Mouse (Mus musculus): ENCODE measurements at regions not wholly inside any gene's neighbourhood (a gene's known extent, or its start where the extent isn't known, plus 50 kb on each side); places are given as distances from the start of the nearest gene placed in this dataset.
A peak's percentile ranks its signal among the peaks of the same experiment; 100 is the strongest.
"Not testable (repeated sequence)": the region's sequence is repeated elsewhere in the genome, so short reads cannot be mapped to it uniquely, and the experiment has no call there.

DNA sequence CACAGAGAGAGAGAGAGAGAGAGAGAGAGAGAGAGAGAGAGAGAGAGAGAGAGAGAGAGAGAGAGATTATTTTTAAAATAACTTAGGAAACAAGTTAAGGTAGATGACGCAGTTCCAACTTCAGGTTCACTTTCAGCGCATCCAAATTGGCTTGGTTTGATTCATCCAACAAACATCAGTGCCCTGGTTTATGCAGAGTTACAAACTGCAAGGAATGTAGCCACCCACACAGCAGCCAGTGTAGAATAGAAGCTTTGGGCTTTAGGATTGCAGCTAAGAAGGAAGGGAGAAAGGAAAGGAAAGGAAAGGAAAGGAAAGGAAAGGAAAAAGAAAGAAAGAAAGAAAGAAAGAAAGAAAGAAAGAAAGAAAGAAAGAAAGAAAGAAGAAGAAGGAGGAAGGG, 56.9 kb upstream of the Akap13 start:
- not testable (repeated sequence) for ATAC-seq (replicated peaks; ENCODE audit: low FRiP score, poor library complexity, severe bottlenecking)

GRCm38 (mm10) chr7:75398904-75399724, 56.2 kb upstream of the Akap13 start:
- ATAC-seq (replicated peaks; ENCODE audit: low FRiP score, poor library complexity, severe bottlenecking): no peak

DNA sequence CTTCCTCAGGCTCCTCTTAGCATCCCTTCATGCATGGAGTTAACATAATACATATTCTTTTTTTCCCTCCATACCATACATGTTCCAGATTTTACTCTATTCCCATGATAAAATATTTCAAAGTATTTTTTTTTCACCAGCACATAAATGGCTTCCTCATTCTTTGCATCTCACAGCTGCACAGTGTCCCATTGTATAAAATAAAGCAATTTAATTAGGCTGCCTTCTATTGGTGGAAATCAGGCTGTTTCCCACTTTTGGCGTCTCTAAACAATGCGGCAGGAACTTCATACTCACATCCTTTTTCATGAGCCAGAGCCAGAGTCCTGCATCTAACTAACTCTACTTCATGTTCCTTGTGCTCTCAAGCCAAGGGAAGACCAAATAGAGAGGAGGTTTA, 54.9 kb upstream of the Akap13 start:
- ATAC-seq (replicated peaks; ENCODE audit: low FRiP score, poor library complexity, severe bottlenecking): no peak

- ATAC-seq (replicated peaks; ENCODE audit: low FRiP score, poor library complexity, severe bottlenecking): 0 out of 2 replicates have a peak, but pooled peaks have one; percentile 19
These were observed 50.4 kb upstream of the Akap13 start for GRCm38 (mm10) chr7:75404955-75405354.
